ENCODE assay signal across 22 mouse cellular contexts in the genomic region with DNA sequence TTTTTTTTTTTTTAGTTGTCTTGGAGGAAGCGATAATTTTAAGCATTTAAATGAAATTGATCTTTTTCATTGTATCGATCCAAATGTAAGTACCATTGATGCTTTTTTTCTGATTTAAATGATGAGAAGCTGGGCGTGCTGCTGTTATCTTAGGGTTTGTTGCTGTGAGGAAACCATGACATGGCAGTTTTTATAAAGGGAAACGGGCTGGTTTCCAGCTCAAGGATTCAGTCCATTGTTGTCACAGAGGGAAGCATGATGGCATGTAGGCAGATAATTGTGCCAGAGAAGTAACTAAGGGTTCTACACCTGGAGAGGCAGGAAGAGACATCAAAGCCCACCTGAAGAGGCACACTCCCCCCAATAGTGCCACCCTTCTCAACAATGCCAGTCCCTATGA. TPM values are rescaled to one million over a fixed set of nuclear protein-coding genes. Genes with fewer than 3 reads are reported as not detected.
DNase-seq lines count a peak whose midpoint lies in the region; ATAC-seq and TF ChIP-seq lines count a peak whose summit lies in the region.
"Had no signal": no experiment of that assay in that cellular context is flagged by ENCODE, and none has a peak within 500 bp of the region (broad histone marks: within the 10 kb centered on the region; RNA-seq: fewer than 3 reads in every experiment).

No protein-coding gene starts in this region.

- WGBS in heart, embryonic 10.5 days: 85% methylated on average over 4 of the region's 4 CpGs
- WGBS in liver, embryonic 16.5 days (ENCODE audit: insufficient replicate concordance): 48% methylated on average over 4 of the region's 4 CpGs
- 90% methylated on average over 4 of the region's 4 CpGs for WGBS in stomach, postnatal 0 days

- TF ChIP-seq EP300 in stomach, postnatal 0 days (optimal IDR thresholded peaks at IDR 0.05): no peak

- H3K27ac ChIP-seq in heart, embryonic 10.5 days: no peak overlapping the region
- H3K27ac ChIP-seq in liver, embryonic 16.5 days (ENCODE audit: low read length): peak overlapping the region; percentile 76; the same call in 1 of the 2 replicates
- no peak overlapping the region for H3K27ac ChIP-seq in stomach, postnatal 0 days (replicated peaks)
- H3K27ac ChIP-seq: hindbrain, embryonic 15.5 days; kidney, postnatal 0 days; limb, embryonic 13.5 days; neural tube, embryonic 15.5 days; stomach, embryonic 15.5 days had no signal

- no peaks in the 10 kb centered on the region for H3K4me1 ChIP-seq in heart, embryonic 10.5 days
- peaks cover 8% of the 10 kb centered on the region for H3K4me1 ChIP-seq in liver, embryonic 16.5 days (ENCODE audit: control insufficient read depth, low read depth, low read length)
- H3K4me1 ChIP-seq in stomach, postnatal 0 days (replicated peaks; ENCODE audit: control insufficient read depth, insufficient read depth): no peaks in the 10 kb centered on the region
- H3K4me1 ChIP-seq: hindbrain, embryonic 15.5 days; limb, embryonic 13.5 days; neural tube, embryonic 15.5 days; stomach, embryonic 15.5 days had no signal

- H3K4me3 ChIP-seq in heart, embryonic 10.5 days: no peak overlapping the region
- H3K4me3 ChIP-seq in liver, embryonic 16.5 days (ENCODE audit: low read depth, low read length): no peak overlapping the region
- no peak overlapping the region for H3K4me3 ChIP-seq in stomach, postnatal 0 days (ENCODE audit: low read depth, low read length)
- H3K4me3 ChIP-seq: hindbrain, embryonic 15.5 days; limb, embryonic 13.5 days; neural tube, embryonic 15.5 days; stomach, embryonic 15.5 days had no signal

- H3K4me2 ChIP-seq in liver, embryonic 16.5 days (ENCODE audit: low read depth, low read length): no peak overlapping the region
- no peak overlapping the region for H3K4me2 ChIP-seq in stomach, postnatal 0 days (replicated peaks; ENCODE audit: low read depth)
- H3K4me2 ChIP-seq: hindbrain, embryonic 15.5 days; limb, embryonic 13.5 days; neural tube, embryonic 15.5 days; stomach, embryonic 15.5 days had no signal

- no peaks in the 10 kb centered on the region for H3K9me3 ChIP-seq in heart, embryonic 10.5 days
- no peaks in the 10 kb centered on the region; the same call in 1 of the 2 replicates for H3K9me3 ChIP-seq in liver, embryonic 16.5 days (replicated peaks; ENCODE audit: control insufficient read depth, low read length)
- no peaks in the 10 kb centered on the region for H3K9me3 ChIP-seq in stomach, postnatal 0 days (ENCODE audit: control insufficient read depth, low read length)
- H3K9me3 ChIP-seq: hindbrain, embryonic 15.5 days; neural tube, embryonic 15.5 days; stomach, embryonic 15.5 days had no signal

- no peaks in the 10 kb centered on the region for H3K27me3 ChIP-seq in heart, embryonic 10.5 days (ENCODE audit: insufficient read depth, poor library complexity, severe bottlenecking)
- H3K27me3 ChIP-seq in liver, embryonic 16.5 days (ENCODE audit: control insufficient read depth, insufficient read depth, low read depth, low read length): no peaks in the 10 kb centered on the region
- no peaks in the 10 kb centered on the region for H3K27me3 ChIP-seq in stomach, postnatal 0 days (ENCODE audit: control insufficient read depth, insufficient read depth, low read length)
- H3K27me3 ChIP-seq: CH12.LX; hindbrain, embryonic 15.5 days; limb, embryonic 13.5 days; neural tube, embryonic 15.5 days; stomach, embryonic 15.5 days had no signal

- no peak overlapping the region; the same call in 1 of the 2 replicates for H3K9ac ChIP-seq in liver, embryonic 16.5 days (ENCODE audit: low read depth, low read length)
- no peak overlapping the region for H3K9ac ChIP-seq in stomach, postnatal 0 days (ENCODE audit: low read length)
- H3K9ac ChIP-seq: hindbrain, embryonic 15.5 days; limb, embryonic 13.5 days; neural tube, embryonic 15.5 days; stomach, embryonic 15.5 days had no signal

- peak; percentile 47 for DNase-seq in heart, adult 8-10 months (ENCODE audit: low spot score)
- no peak for DNase-seq in heart, embryonic 10.5 days (ENCODE audit: low spot score)
- peak; percentile 50 for DNase-seq in 416B (ENCODE audit: low read depth)
- no peak for DNase-seq in cerebellum, adult 11 months
- no peak for DNase-seq in stomach, postnatal 0 days (ENCODE audit: low spot score)
- no peak for DNase-seq in embryo, embryonic 10 days (ENCODE audit: low spot score)
- DNase-seq: adrenal gland, adult 8-10 months; cerebellum, adult 11-12 months; cerebellum, postnatal 14 days; heart, postnatal 36 days; right cerebral cortex, postnatal 14 days; thymus, adult 2 months had no signal

- H3K36me3 ChIP-seq in heart, embryonic 10.5 days: peaks cover 77% of the 10 kb centered on the region
- H3K36me3 ChIP-seq in liver, embryonic 16.5 days (ENCODE audit: control insufficient read depth, insufficient read depth): peaks cover 38% of the 10 kb centered on the region
- peaks cover 13% of the 10 kb centered on the region for H3K36me3 ChIP-seq in stomach, postnatal 0 days (ENCODE audit: control insufficient read depth, insufficient read depth, low read length)

- TF ChIP-seq CTCF in stomach, postnatal 0 days (IDR thresholded peaks at IDR 0.05; ENCODE audit: low read depth): no peak

- ATAC-seq in common myeloid progenitor, adult 5-6 weeks (replicated peaks; ENCODE audit: low read depth, poor library complexity, severe bottlenecking): peak; percentile 63; the same call in 1 of the 2 replicates
- ATAC-seq in liver, embryonic 16.5 days (ENCODE audit: low read depth): peak; percentile 54; the same call in 1 of the 2 replicates
- no peak for ATAC-seq in stomach, postnatal 0 days (ENCODE audit: low FRiP score, low TSS enrichment)
- ATAC-seq: intestine, postnatal 0 days; midbrain, embryonic 16.5 days had no signal

RNA-seq across cellular contexts. Expression of gene Ptges3, which starts 10.4 kb away (rescaled TPM):
- 100 to 1,000 TPM in 1 of 4 experiments, 10 to 100 TPM in 3; 77.8 to 104 (median 91.6) TPM for total RNA-seq in heart, adult 8-10 months (2022)
- 403 and 465 TPM in 2 replicates for polyA plus RNA-seq in heart, embryonic 10.5 days (2016; fragmentation: Nextera tagmentation; extraction: Ambion mirVana)
- 326 and 357 TPM in 2 replicates for total RNA-seq in common myeloid progenitor, adult 5-6 weeks (2017)
- polyA plus RNA-seq in liver, embryonic 16.5 days (2015; fragmentation: Nextera tagmentation; extraction: Ambion mirVana): 171 and 201 TPM in 2 replicates
- 297 and 316 TPM in 2 replicates for polyA plus RNA-seq in stomach, postnatal 0 days (2015; fragmentation: Nextera tagmentation; extraction: Ambion mirVana)

RNA-seq across cellular contexts. Expression of gene Atp5b, which starts 13.9 kb away (rescaled TPM):
- total RNA-seq in heart, adult 8-10 months (2022): 1,000 to 10,000 TPM; 7,887 to 9,725 (median 8,934) TPM
- polyA plus RNA-seq in heart, embryonic 10.5 days (2016; fragmentation: Nextera tagmentation; extraction: Ambion mirVana): 3,536 and 4,735 TPM in 2 replicates
- total RNA-seq in common myeloid progenitor, adult 5-6 weeks (2017): 2,255 and 2,427 TPM in 2 replicates
- 1,845 and 1,875 TPM in 2 replicates for polyA plus RNA-seq in liver, embryonic 16.5 days (2015; fragmentation: Nextera tagmentation; extraction: Ambion mirVana)
- 2,044 and 2,075 TPM in 2 replicates for polyA plus RNA-seq in stomach, postnatal 0 days (2015; fragmentation: Nextera tagmentation; extraction: Ambion mirVana)

RNA-seq across cellular contexts. Expression of gene Baz2a, which starts 22.2 kb away (rescaled TPM):
- 10 to 100 TPM; 21.3 to 22.8 (median 22.1) TPM for total RNA-seq in heart, adult 8-10 months (2022)
- 10.1 and 12.0 TPM in 2 replicates for polyA plus RNA-seq in heart, embryonic 10.5 days (2016; fragmentation: Nextera tagmentation; extraction: Ambion mirVana)
- 14.4 and 23.1 TPM in 2 replicates for total RNA-seq in common myeloid progenitor, adult 5-6 weeks (2017)
- polyA plus RNA-seq in liver, embryonic 16.5 days (2015; fragmentation: Nextera tagmentation; extraction: Ambion mirVana): 5.4 and 6.0 TPM in 2 replicates
- polyA plus RNA-seq in stomach, postnatal 0 days (2015; fragmentation: Nextera tagmentation; extraction: Ambion mirVana): 5.5 and 7.9 TPM in 2 replicates

RNA-seq across cellular contexts. Expression of gene Naca, which starts 33.8 kb away (rescaled TPM):
- 100 to 1,000 TPM; 503 to 580 (median 537) TPM for total RNA-seq in heart, adult 8-10 months (2022)
- 639 and 790 TPM in 2 replicates for polyA plus RNA-seq in heart, embryonic 10.5 days (2016; fragmentation: Nextera tagmentation; extraction: Ambion mirVana)
- 2,465 and 2,478 TPM in 2 replicates for total RNA-seq in common myeloid progenitor, adult 5-6 weeks (2017)
- 301 and 339 TPM in 2 replicates for polyA plus RNA-seq in liver, embryonic 16.5 days (2015; fragmentation: Nextera tagmentation; extraction: Ambion mirVana)
- 618 and 628 TPM in 2 replicates for polyA plus RNA-seq in stomach, postnatal 0 days (2015; fragmentation: Nextera tagmentation; extraction: Ambion mirVana)

RNA-seq across cellular contexts. Expression of gene Prim1, which starts 54.2 kb away (rescaled TPM):
- 1 to 10 TPM; 1.5 to 2.2 (median 1.7) TPM for total RNA-seq in heart, adult 8-10 months (2022)
- polyA plus RNA-seq in heart, embryonic 10.5 days (2016; fragmentation: Nextera tagmentation; extraction: Ambion mirVana): 66.7 and 80.5 TPM in 2 replicates
- total RNA-seq in common myeloid progenitor, adult 5-6 weeks (2017): 97.8 and 136 TPM in 2 replicates
- polyA plus RNA-seq in liver, embryonic 16.5 days (2015; fragmentation: Nextera tagmentation; extraction: Ambion mirVana): 60.8 and 69.4 TPM in 2 replicates
- polyA plus RNA-seq in stomach, postnatal 0 days (2015; fragmentation: Nextera tagmentation; extraction: Ambion mirVana): 27.3 and 27.4 TPM in 2 replicates

Comparison
In these comparisons a context has a peak if more than half of its experiments do, and no peak if none do; other contexts are left out.
1. DNase-seq: peak in heart, adult 8-10 months (single experiment) and 416B (single experiment); none in heart, embryonic 10.5 days (single experiment), cerebellum, adult 11 months (single experiment), stomach, postnatal 0 days (single experiment) and embryo, embryonic 10 days (single experiment).